Mouse (Mus musculus): ENCODE measurements around the gene Ntng1. TPM values are rescaled to one million over a fixed set of nuclear protein-coding genes. Genes with fewer than 3 reads are reported as not detected.

The Ntng1 gene
- polyA plus RNA-seq, 2 experiments, result 5.7 to 7.4 TPM

GRCm38 (mm10) chr3:109917077-109917476 is 226.7 kb downstream of the Ntng1 start:
- Histone ChIP-seq H3K9ac (ENCODE audit: low read depth, low read length, severe bottlenecking) (no peak overlapping the region), H3K4me1 (ENCODE audit: control insufficient read depth, insufficient read depth, low read length) (0 out of 2 replicates have a peak, but pooled peaks cover 7% of the 10 kb centered on the region), H3K9me3 (ENCODE audit: control insufficient read depth, low read length) (no peaks in the 10 kb centered on the region), H3K4me3 (replicated peaks; ENCODE audit: low read length) (no peak overlapping the region), H3K4me2 (replicated peaks; ENCODE audit: low read depth, low read length, severe bottlenecking) (no peak overlapping the region), H3K27me3 (ENCODE audit: control insufficient read depth, insufficient read depth, low read length) (no peaks in the 10 kb centered on the region), H3K27ac (replicated peaks; ENCODE audit: low read depth, low read length) (no peak overlapping the region), H3K36me3 (ENCODE audit: control insufficient read depth, insufficient read depth, low read length) (no peaks in the 10 kb centered on the region)
- no peak for TF ChIP-seq POLR2A (IDR thresholded peaks at IDR 0.05; ENCODE audit: borderline replicate concordance, extremely low read depth, insufficient read depth, insufficient read length)
- WGBS, result 44% methylated on average over 4 of the region's 4 CpGs
- DNase-seq (ENCODE audit: low spot score) (no peak), ATAC-seq (ENCODE audit: low FRiP score, low read depth) (no peak)

- H3K36me3 ChIP-seq (ENCODE audit: control insufficient read depth, insufficient read depth, low read length), result no peaks in the 10 kb centered on the region
- TF ChIP-seq POLR2A (IDR thresholded peaks at IDR 0.05; ENCODE audit: borderline replicate concordance, extremely low read depth, insufficient read depth, insufficient read length), result no peak
- no peaks in the 10 kb centered on the region for H3K9me3 ChIP-seq (ENCODE audit: control insufficient read depth, low read length)
- DNase-seq (ENCODE audit: low spot score) (no peak), ATAC-seq (ENCODE audit: low FRiP score, low read depth) (no peak)
- 83% methylated on average over 5 of the region's 5 CpGs for WGBS
- no peak overlapping the region for H3K9ac ChIP-seq (ENCODE audit: low read depth, low read length, severe bottlenecking)
- H3K4me2 ChIP-seq (replicated peaks; ENCODE audit: low read depth, low read length, severe bottlenecking), result no peak overlapping the region
- no peak overlapping the region for H3K27ac ChIP-seq (replicated peaks; ENCODE audit: low read depth, low read length)
- H3K27me3 ChIP-seq (ENCODE audit: control insufficient read depth, insufficient read depth, low read length), result no peaks in the 10 kb centered on the region
- peaks cover 12% of the 10 kb centered on the region; the same call in 1 of the 2 replicates for H3K4me1 ChIP-seq (ENCODE audit: control insufficient read depth, insufficient read depth, low read length)
- no peak overlapping the region for H3K4me3 ChIP-seq (replicated peaks; ENCODE audit: low read length)
Observed at GRCm38 (mm10) chr3:109914226-109914625, 229.6 kb downstream of the Ntng1 start.

- H3K9me3 ChIP-seq (ENCODE audit: control insufficient read depth, low read length), result no peaks in the 10 kb centered on the region
- ATAC-seq (ENCODE audit: low FRiP score, low read depth) (no peak), DNase-seq (ENCODE audit: low spot score) (no peak)
- H3K4me1 ChIP-seq (ENCODE audit: control insufficient read depth, insufficient read depth, low read length), result no peaks in the 10 kb centered on the region
- no peak overlapping the region for H3K9ac ChIP-seq (ENCODE audit: low read depth, low read length, severe bottlenecking)
- no peak overlapping the region for H3K27ac ChIP-seq (replicated peaks; ENCODE audit: low read depth, low read length)
- H3K27me3 ChIP-seq (ENCODE audit: control insufficient read depth, insufficient read depth, low read length), result no peaks in the 10 kb centered on the region
- no peak overlapping the region for H3K4me3 ChIP-seq (replicated peaks; ENCODE audit: low read length)
- H3K36me3 ChIP-seq (ENCODE audit: control insufficient read depth, insufficient read depth, low read length), result no peaks in the 10 kb centered on the region
- no peak overlapping the region for H3K4me2 ChIP-seq (replicated peaks; ENCODE audit: low read depth, low read length, severe bottlenecking)
- TF ChIP-seq POLR2A (IDR thresholded peaks at IDR 0.05; ENCODE audit: borderline replicate concordance, extremely low read depth, insufficient read depth, insufficient read length), result no peak
- 0% methylated on average over 1 of the region's 1 CpGs for WGBS
Observed at GRCm38 (mm10) chr3:109890600-109890999, 253.2 kb downstream of the Ntng1 start.

- no peaks in the 10 kb centered on the region for H3K9me3 ChIP-seq (ENCODE audit: control insufficient read depth, low read length)
- no peak for TF ChIP-seq POLR2A (IDR thresholded peaks at IDR 0.05; ENCODE audit: borderline replicate concordance, extremely low read depth, insufficient read depth, insufficient read length)
- H3K36me3 ChIP-seq (ENCODE audit: control insufficient read depth, insufficient read depth, low read length), result no peaks in the 10 kb centered on the region
- H3K4me1 ChIP-seq (ENCODE audit: control insufficient read depth, insufficient read depth, low read length), result no peaks in the 10 kb centered on the region
- H3K4me3 ChIP-seq (replicated peaks; ENCODE audit: low read length), result no peak overlapping the region
- H3K4me2 ChIP-seq (replicated peaks; ENCODE audit: low read depth, low read length, severe bottlenecking), result no peak overlapping the region
- H3K27me3 ChIP-seq (ENCODE audit: control insufficient read depth, insufficient read depth, low read length), result no peaks in the 10 kb centered on the region
- no peak for DNase-seq (ENCODE audit: low spot score)
- no peak overlapping the region for H3K9ac ChIP-seq (ENCODE audit: low read depth, low read length, severe bottlenecking)
- ATAC-seq (ENCODE audit: low FRiP score, low read depth), result no peak
- no peak overlapping the region for H3K27ac ChIP-seq (replicated peaks; ENCODE audit: low read depth, low read length)
- 87% methylated on average over 4 of the region's 4 CpGs for WGBS
Observed at GRCm38 (mm10) chr3:109885672-109886071, 258.1 kb downstream of the Ntng1 start.

GRCm38 (mm10) chr3:109879061-109879460 is 264.8 kb downstream of the Ntng1 start:
- Histone ChIP-seq H3K4me1 (ENCODE audit: control insufficient read depth, insufficient read depth, low read length) (0 out of 2 replicates have a peak, but pooled peaks cover 4% of the 10 kb centered on the region), H3K9ac (ENCODE audit: low read depth, low read length, severe bottlenecking) (no peak overlapping the region), H3K27ac (replicated peaks; ENCODE audit: low read depth, low read length) (no peak overlapping the region), H3K27me3 (ENCODE audit: control insufficient read depth, insufficient read depth, low read length) (no peaks in the 10 kb centered on the region), H3K4me2 (replicated peaks; ENCODE audit: low read depth, low read length, severe bottlenecking) (no peak overlapping the region), H3K36me3 (ENCODE audit: control insufficient read depth, insufficient read depth, low read length) (no peaks in the 10 kb centered on the region), H3K4me3 (replicated peaks; ENCODE audit: low read length) (no peak overlapping the region), H3K9me3 (ENCODE audit: control insufficient read depth, low read length) (no peaks in the 10 kb centered on the region)
- TF ChIP-seq POLR2A (IDR thresholded peaks at IDR 0.05; ENCODE audit: borderline replicate concordance, extremely low read depth, insufficient read depth, insufficient read length), result no peak
- ATAC-seq (ENCODE audit: low FRiP score, low read depth) (no peak), DNase-seq (ENCODE audit: low spot score) (no peak)
- WGBS, result 78% methylated on average over 4 of the region's 4 CpGs

- H3K4me1 ChIP-seq (ENCODE audit: control insufficient read depth, insufficient read depth, low read length), result no peaks in the 10 kb centered on the region
- no peak for DNase-seq (ENCODE audit: low spot score)
- H3K9ac ChIP-seq (ENCODE audit: low read depth, low read length, severe bottlenecking), result no peak overlapping the region
- no peak overlapping the region for H3K4me2 ChIP-seq (replicated peaks; ENCODE audit: low read depth, low read length, severe bottlenecking)
- H3K36me3 ChIP-seq (ENCODE audit: control insufficient read depth, insufficient read depth, low read length), result no peaks in the 10 kb centered on the region
- TF ChIP-seq POLR2A (IDR thresholded peaks at IDR 0.05; ENCODE audit: borderline replicate concordance, extremely low read depth, insufficient read depth, insufficient read length), result no peak
- no peak overlapping the region for H3K27ac ChIP-seq (replicated peaks; ENCODE audit: low read depth, low read length)
- H3K4me3 ChIP-seq (replicated peaks; ENCODE audit: low read length), result no peak overlapping the region
- no peak for ATAC-seq (ENCODE audit: low FRiP score, low read depth)
- 92% methylated on average over 17 of the region's 17 CpGs for WGBS
- H3K9me3 ChIP-seq (ENCODE audit: control insufficient read depth, low read length), result no peaks in the 10 kb centered on the region
- H3K27me3 ChIP-seq (ENCODE audit: control insufficient read depth, insufficient read depth, low read length), result no peaks in the 10 kb centered on the region
Observed at GRCm38 (mm10) chr3:109871986-109872385, 271.8 kb downstream of the Ntng1 start.
